Mouse (Mus musculus): ENCODE measurements around the gene 4930432M17Rik. TPM values are rescaled to one million over a fixed set of nuclear protein-coding genes. Genes with fewer than 3 reads are reported as not detected.

The 4930432M17Rik gene
- polyA plus RNA-seq, 1 experiment from 2014 or later: not detected

DNA sequence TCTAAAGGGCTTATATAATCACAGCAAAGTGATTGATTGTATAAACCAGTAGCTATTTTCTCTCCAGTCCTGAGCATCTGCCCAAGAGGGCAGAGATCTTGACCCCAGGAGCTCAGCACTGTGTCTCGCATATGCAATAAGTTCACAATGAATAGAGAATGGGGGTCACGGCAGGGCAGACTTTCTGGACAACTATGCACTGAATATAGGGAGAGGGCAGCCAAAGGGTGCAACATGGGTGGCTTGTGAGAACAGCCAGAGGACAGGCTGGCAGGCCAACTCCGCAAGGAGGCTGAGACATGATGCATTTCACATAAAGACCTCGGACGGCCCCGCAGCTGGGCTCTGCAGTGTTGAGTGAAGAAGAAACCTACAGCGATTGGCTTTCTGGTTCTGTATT, 25.1 kb upstream of the 4930432M17Rik start:
- 27% methylated on average over 7 of the region's 7 CpGs for WGBS
- H3K27ac ChIP-seq: no peak overlapping the region

DNA sequence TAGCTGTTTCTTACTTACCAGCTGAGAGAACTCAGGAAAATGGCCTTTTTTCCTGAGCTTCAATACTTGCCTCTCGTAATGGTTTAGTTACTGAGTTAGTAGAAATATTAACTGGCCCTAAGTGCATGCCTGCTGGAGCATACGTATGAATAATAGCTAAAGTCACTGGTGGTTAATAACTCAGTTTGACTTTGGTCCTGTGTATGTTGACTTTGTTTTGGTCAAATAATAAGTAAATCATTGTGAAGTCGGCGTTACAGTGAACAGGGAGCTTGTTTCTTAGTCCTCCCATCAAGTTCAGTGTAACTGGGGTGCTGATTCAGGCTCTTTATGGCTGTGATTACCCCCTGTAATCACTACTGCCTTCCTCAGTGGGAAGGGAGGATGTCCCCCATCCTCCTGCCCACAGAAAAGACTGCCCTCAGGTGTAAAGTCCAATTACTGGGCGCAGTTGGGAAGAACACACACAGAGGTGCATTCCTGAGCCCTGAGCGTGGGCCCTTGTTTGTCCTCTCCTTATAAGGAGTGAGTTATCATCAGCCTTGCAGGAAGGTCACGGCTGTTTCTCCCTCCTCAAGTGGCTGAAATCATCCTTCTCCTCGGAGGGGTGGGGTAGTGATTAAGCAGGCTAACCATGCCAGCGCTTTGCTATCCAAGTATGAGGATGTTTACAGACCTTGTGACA, 24.1 kb upstream of the 4930432M17Rik start:
- no peaks in the 10 kb centered on the region for H3K9me3 ChIP-seq (replicated peaks)
- no peak overlapping the region for H3K4me2 ChIP-seq (replicated peaks)
- peaks cover 7% of the 10 kb centered on the region; the same call in 1 of the 2 replicates for H3K4me1 ChIP-seq
- H3K36me3 ChIP-seq: no peaks in the 10 kb centered on the region
- no peak overlapping the region for H3K9ac ChIP-seq
- ATAC-seq (ENCODE audit: low FRiP score): no peak
- no peak overlapping the region for H3K4me3 ChIP-seq
- no peak overlapping the region for H3K27ac ChIP-seq
- WGBS: 62% methylated on average over 9 of the region's 9 CpGs
- H3K27me3 ChIP-seq: no peaks in the 10 kb centered on the region

More for the DNA sequence above, 25.1 kb upstream of the 4930432M17Rik start:
- Histone ChIP-seq H3K4me2 (replicated peaks) (no peak overlapping the region), H3K9me3 (replicated peaks) (no peaks in the 10 kb centered on the region), H3K9ac (no peak overlapping the region), H3K4me1 (peaks cover 7% of the 10 kb centered on the region; the same call in 1 of the 2 replicates), H3K27me3 (no peaks in the 10 kb centered on the region), H3K4me3 (no peak overlapping the region), H3K36me3 (no peaks in the 10 kb centered on the region)
- ATAC-seq (ENCODE audit: low FRiP score): no peak

DNA sequence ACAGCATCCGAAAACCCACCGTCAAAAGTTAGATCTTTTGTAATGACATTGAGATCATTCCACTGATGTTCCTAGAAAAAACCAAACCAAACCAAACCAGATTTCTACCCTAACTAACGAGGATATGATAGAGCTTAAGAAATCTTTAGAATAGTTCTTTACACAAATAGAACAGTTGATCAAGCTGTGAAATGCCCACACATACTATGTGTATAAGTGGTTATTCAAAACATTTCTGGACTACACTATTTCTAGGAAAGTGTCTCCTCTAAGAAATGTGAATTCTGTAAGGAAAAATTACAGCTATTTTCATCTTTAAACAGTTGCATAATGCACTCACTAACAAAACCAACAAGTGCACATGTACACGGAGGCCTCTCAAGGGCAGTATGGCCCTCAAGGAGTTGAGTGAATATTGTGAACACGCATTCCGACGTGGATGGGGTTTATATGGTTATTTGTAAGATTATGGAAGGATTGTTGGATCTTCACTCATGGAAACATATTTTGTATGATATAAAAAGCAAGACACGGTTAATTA, 22.3 kb upstream of the 4930432M17Rik start:
- H3K4me2 ChIP-seq (replicated peaks): no peak overlapping the region
- H3K4me3 ChIP-seq: no peak overlapping the region
- no peaks in the 10 kb centered on the region for H3K27me3 ChIP-seq
- no peak overlapping the region for H3K27ac ChIP-seq
- WGBS: 94% methylated on average over 8 of the region's 8 CpGs
- no peak for ATAC-seq (ENCODE audit: low FRiP score)
- H3K9me3 ChIP-seq (replicated peaks): no peaks in the 10 kb centered on the region
- no peak overlapping the region for H3K9ac ChIP-seq
- H3K36me3 ChIP-seq: no peaks in the 10 kb centered on the region
- H3K4me1 ChIP-seq: peaks cover 7% of the 10 kb centered on the region; the same call in 1 of the 2 replicates

GRCm38 (mm10) chr3:121650052-121650671, 20.4 kb upstream of the 4930432M17Rik start:
- H3K36me3 ChIP-seq: no peaks in the 10 kb centered on the region
- 69% methylated on average over 10 of the region's 10 CpGs for WGBS
- H3K9me3 ChIP-seq (replicated peaks): no peaks in the 10 kb centered on the region
- no peak overlapping the region for H3K27ac ChIP-seq
- H3K4me3 ChIP-seq: no peak overlapping the region
- no peak for ATAC-seq (ENCODE audit: low FRiP score)
- H3K4me1 ChIP-seq: peaks cover 7% of the 10 kb centered on the region; the same call in 1 of the 2 replicates
- H3K9ac ChIP-seq: no peak overlapping the region
- H3K27me3 ChIP-seq: no peaks in the 10 kb centered on the region
- no peak overlapping the region for H3K4me2 ChIP-seq (replicated peaks)

DNA sequence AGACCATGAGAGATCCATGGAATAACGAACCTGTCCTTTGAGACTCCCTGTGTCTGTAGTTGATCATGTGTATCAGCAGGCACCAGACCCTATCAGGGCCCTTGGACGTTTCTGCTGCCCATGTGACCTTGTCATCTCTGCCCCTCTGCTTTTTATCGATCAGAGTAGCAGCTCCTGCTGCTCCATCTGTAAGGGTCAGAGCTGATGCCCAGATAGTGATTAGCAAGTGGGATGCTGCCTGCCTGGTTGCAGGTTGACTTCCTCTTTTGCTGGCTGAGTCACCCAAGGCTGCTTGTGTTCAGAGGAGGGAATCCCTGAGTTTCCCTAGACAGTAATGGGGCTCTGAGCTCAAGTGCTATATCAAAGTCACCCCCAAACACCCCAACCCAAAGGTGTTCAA, 18.9 kb upstream of the 4930432M17Rik start:
- Histone ChIP-seq H3K4me3 (no peak overlapping the region), H3K9ac (no peak overlapping the region), H3K4me2 (replicated peaks) (no peak overlapping the region), H3K4me1 (peaks cover 3% of the 10 kb centered on the region; the same call in 1 of the 2 replicates), H3K36me3 (no peaks in the 10 kb centered on the region), H3K9me3 (replicated peaks) (no peaks in the 10 kb centered on the region), H3K27me3 (no peaks in the 10 kb centered on the region), H3K27ac (no peak overlapping the region)
- ATAC-seq (ENCODE audit: low FRiP score): no peak
- 52% methylated on average over 3 of the region's 3 CpGs for WGBS

GRCm38 (mm10) chr3:121652186-121652585, 18.4 kb upstream of the 4930432M17Rik start:
- Histone ChIP-seq H3K27me3 (no peaks in the 10 kb centered on the region), H3K4me2 (replicated peaks) (no peak overlapping the region), H3K27ac (no peak overlapping the region), H3K4me1 (peaks cover 3% of the 10 kb centered on the region; the same call in 1 of the 2 replicates), H3K36me3 (no peaks in the 10 kb centered on the region), H3K9ac (no peak overlapping the region), H3K4me3 (no peak overlapping the region), H3K9me3 (replicated peaks) (no peaks in the 10 kb centered on the region)
- no peak for ATAC-seq (ENCODE audit: low FRiP score)
- WGBS: 87% methylated on average over 1 of the region's 1 CpGs

- H3K4me3 ChIP-seq: no peak overlapping the region
- no peak for ATAC-seq (ENCODE audit: low FRiP score)
- no peaks in the 10 kb centered on the region for H3K4me1 ChIP-seq
Observed at GRCm38 (mm10) chr3:121656922-121657321, 13.6 kb upstream of the 4930432M17Rik start.

DNA sequence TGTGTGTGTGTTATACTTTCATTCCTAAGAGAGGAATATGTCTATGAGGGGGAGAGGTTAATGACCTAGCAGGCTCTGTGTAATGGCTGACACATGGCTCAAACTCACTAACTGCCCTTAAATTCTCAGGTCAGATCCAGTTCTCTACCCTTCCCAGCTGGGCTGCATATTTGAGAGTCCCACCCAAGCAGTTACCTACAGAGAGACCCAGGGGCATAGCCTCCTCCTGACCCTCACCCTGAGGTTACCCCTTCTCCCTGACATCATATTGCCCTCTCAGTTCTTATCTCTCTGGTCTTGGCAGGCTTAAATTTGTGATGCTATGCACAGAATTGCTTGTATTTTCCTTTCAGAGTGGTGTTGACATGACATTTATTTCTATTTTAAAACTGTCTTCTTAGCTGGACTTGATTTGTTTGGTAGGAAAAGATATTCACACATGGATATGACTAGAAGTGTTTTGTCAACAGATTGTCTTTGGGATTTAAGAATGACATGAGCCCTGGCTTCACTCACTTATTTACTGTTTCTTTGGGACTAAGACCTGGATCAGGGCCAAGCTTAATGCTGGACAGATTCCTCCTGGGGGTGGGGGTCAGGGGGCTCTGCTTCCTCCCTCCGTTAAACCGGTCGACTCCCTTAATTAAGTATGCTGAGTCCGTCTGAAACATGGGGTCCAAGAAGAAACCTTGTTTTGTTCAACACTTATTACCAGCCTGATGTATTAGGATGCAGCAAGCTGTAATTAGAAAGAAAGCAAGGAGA, 7.7 kb upstream of the 4930432M17Rik start:
- no peaks in the 10 kb centered on the region for H3K36me3 ChIP-seq
- 60% methylated on average over 4 of the region's 4 CpGs for WGBS
- H3K9ac ChIP-seq: no peak overlapping the region
- H3K4me2 ChIP-seq (replicated peaks): no peak overlapping the region
- no peaks in the 10 kb centered on the region for H3K9me3 ChIP-seq (replicated peaks)
- H3K27ac ChIP-seq: no peak overlapping the region
- H3K4me1 ChIP-seq: peaks cover 2% of the 10 kb centered on the region; the same call in 1 of the 2 replicates
- H3K27me3 ChIP-seq: no peaks in the 10 kb centered on the region
- ATAC-seq (ENCODE audit: low FRiP score): no peak
- H3K4me3 ChIP-seq: no peak overlapping the region

More at GRCm38 (mm10) chr3:121656922-121657321, 13.6 kb upstream of the 4930432M17Rik start:
- 97% methylated on average over 4 of the region's 4 CpGs for WGBS
- no peaks in the 10 kb centered on the region for H3K9me3 ChIP-seq (replicated peaks)
- no peaks in the 10 kb centered on the region for H3K36me3 ChIP-seq
- H3K27ac ChIP-seq: no peak overlapping the region
- no peak overlapping the region for H3K9ac ChIP-seq
- H3K27me3 ChIP-seq: no peaks in the 10 kb centered on the region
- no peak overlapping the region for H3K4me2 ChIP-seq (replicated peaks)

DNA sequence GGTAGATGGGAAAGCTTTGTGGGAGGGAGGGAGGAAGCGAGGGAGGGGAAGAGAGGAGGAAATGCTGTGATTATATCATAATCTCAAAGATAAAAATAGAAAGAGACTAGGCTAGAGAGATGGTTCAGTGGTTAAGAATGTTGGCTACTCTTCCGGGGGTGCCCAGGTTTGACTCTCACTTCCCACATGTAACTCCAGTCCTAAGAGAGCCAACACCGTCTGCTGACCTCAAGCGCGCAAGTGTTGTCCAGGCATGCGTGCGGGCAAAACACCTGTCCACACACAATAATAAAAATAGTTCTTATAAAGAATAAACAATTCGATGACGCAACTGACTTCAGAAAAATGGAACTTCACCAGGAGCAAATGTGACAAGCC, 7.1 kb upstream of the 4930432M17Rik start:
- Histone ChIP-seq H3K9me3 (replicated peaks) (no peaks in the 10 kb centered on the region), H3K27me3 (no peaks in the 10 kb centered on the region), H3K4me2 (replicated peaks) (no peak overlapping the region), H3K36me3 (no peaks in the 10 kb centered on the region), H3K4me1 (peaks cover 2% of the 10 kb centered on the region; the same call in 1 of the 2 replicates), H3K27ac (no peak overlapping the region), H3K4me3 (no peak overlapping the region), H3K9ac (no peak overlapping the region)
- WGBS: 95% methylated on average over 9 of the region's 9 CpGs
- no peak for ATAC-seq (ENCODE audit: low FRiP score)

DNA sequence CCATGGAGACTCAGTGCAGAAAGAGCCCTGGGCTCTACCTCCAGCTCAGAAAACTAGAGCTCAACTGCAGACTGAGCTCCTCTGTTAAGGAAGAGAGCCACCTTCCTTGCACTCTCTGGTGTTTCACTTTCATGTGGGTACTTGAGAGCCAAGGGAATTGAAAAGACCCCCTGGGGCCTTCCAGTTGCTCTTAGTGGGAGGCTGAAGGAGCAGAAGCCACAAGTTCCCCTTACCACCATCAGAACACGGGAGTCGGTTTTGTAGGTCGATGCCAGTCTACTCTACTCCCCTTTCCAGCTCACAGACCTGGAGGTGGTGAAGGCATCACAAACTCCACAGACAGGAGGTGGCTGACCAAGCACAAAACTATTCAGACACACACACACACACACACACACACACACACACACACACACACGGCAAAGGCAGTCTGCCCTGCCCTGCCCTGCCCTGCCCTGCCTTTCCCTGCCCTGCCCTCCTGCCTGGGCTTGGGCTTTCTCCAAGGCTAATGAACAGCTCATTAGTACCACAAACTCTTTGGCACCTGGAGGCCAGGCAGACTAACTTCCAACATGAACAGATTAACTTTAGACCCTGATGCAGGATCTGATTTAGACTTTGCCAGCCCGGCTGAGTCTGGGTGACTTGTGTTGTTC, 1.7 kb downstream of the 4930432M17Rik start:
- Histone ChIP-seq H3K9ac (no peak overlapping the region), H3K9me3 (replicated peaks) (no peaks in the 10 kb centered on the region), H3K27ac (no peak overlapping the region), H3K4me2 (replicated peaks) (no peak overlapping the region), H3K4me3 (no peak overlapping the region), H3K36me3 (no peaks in the 10 kb centered on the region), H3K4me1 (no peaks in the 10 kb centered on the region), H3K27me3 (no peaks in the 10 kb centered on the region)
- no peak for ATAC-seq (ENCODE audit: low FRiP score)
- 79% methylated on average over 5 of the region's 5 CpGs for WGBS

DNA sequence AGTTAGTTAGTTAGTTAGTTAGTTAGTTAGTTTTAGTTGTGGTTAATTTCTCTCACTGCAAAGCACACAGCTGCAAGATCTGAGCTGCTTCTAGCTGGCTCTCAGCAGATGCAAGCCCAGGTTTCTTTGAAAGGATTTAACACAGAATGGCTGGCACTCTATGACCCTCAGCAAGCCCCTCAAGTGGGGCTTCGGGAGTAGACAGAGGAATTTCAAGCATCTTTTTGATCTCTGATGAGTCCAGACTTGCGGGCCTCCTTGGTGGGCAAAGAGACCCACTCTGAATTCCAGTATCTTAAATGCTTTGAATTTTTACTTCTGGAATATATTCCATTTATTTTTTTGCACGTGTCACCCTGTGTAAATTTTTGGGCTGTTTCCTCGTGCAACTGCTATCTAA, 8.4 kb downstream of the 4930432M17Rik start:
- Histone ChIP-seq H3K4me1 (no peaks in the 10 kb centered on the region), H3K9me3 (replicated peaks) (no peaks in the 10 kb centered on the region), H3K27me3 (no peaks in the 10 kb centered on the region), H3K27ac (no peak overlapping the region), H3K4me2 (replicated peaks) (no peak overlapping the region), H3K36me3 (no peaks in the 10 kb centered on the region), H3K9ac (no peak overlapping the region), H3K4me3 (no peak overlapping the region)
- no peak for ATAC-seq (ENCODE audit: low FRiP score)
- 39% methylated on average over 4 of the region's 4 CpGs for WGBS

DNA sequence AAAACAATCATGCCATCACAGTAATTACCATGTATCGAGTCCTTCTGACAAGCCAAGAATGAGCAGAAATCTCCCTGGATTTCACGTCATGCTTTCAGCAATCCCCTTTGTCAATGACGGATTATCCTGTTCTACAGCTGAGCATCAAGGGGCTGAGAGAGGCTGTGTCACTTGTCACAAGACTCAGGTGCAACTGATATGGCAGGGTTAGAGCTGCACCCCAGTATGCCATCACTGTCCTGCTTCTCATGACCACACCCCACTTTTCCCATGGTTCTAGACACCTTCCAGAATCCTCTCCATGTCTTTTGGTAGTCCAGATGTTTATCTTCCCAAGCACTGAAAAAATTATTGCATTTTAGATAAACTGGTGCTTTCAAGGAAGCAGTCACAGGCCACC, 8.9 kb downstream of the 4930432M17Rik start:
- H3K4me2 ChIP-seq (replicated peaks): no peak overlapping the region
- H3K36me3 ChIP-seq: no peaks in the 10 kb centered on the region
- no peaks in the 10 kb centered on the region for H3K9me3 ChIP-seq (replicated peaks)
- H3K9ac ChIP-seq: no peak overlapping the region
- 32% methylated on average over 3 of the region's 3 CpGs for WGBS
- no peak overlapping the region for H3K27ac ChIP-seq
- no peak for ATAC-seq (ENCODE audit: low FRiP score)
- H3K4me3 ChIP-seq: no peak overlapping the region
- no peaks in the 10 kb centered on the region for H3K4me1 ChIP-seq
- H3K27me3 ChIP-seq: no peaks in the 10 kb centered on the region

All from hindbrain, embryonic 12.5 days (tissue).